Mouse (Mus musculus) MEL (cell line): ENCODE measurements around the gene Sct. TPM values are rescaled to one million over a fixed set of nuclear protein-coding genes. Genes with fewer than 3 reads are reported as not detected.

Source experiments
- DNase-seq: peaks from one replicate; pipeline ENCODE4 v3.0.0; 2011; ENCODE audit warnings: low read depth, low spot score
- H3K27ac ChIP-seq: 2 replicates; pipeline ENCODE4 v1.5.1; 2012; ENCODE audit warnings: low read depth, mild to moderate bottlenecking, control low read depth, low read length, moderate library complexity; ENCODE audit not compliant: control insufficient read depth
- H3K27me3 ChIP-seq, 2 experiments: fragments of 150-350 bp in 1 of 2; sonication (generic) in 1 of 2; 2 replicates each; pipeline ENCODE4 v1.6.1; 2012; ENCODE audit warnings: low read length in 2 of 2, mild to moderate bottlenecking in 2 of 2, improper control_type of control experiment in 1 of 2, moderate library complexity in 1 of 2; ENCODE audit not compliant: insufficient read depth in 2 of 2, control insufficient read depth in 1 of 2
- H3K36me3 ChIP-seq, 2 experiments: 2 replicates each; pipeline ENCODE4 v1.6.1; 2012 to 2014; ENCODE audit warnings: low read length in 2 of 2, improper control_type of control experiment in 1 of 2, inconsistent platforms in 1 of 2, mild to moderate bottlenecking in 1 of 2; ENCODE audit not compliant: insufficient read depth in 2 of 2, control insufficient read depth in 1 of 2
- H3K4me1 ChIP-seq, 2 experiments: fragments of 150-350 bp in 1 of 2; sonication (generic) in 1 of 2; 2 replicates each; pipeline ENCODE4 v1.6.1; 2012; ENCODE audit warnings: low read length in 2 of 2, improper control_type of control experiment in 1 of 2, mild to moderate bottlenecking in 1 of 2; ENCODE audit not compliant: insufficient read depth in 2 of 2, control insufficient read depth in 1 of 2
- H3K4me3 ChIP-seq, 2 experiments: fragments of 150-350 bp in 1 of 2; sonication (generic) in 1 of 2; 2 replicates each; pipeline ENCODE4 v1.5.1; 2012; ENCODE audit warnings: low read depth in 2 of 2, low read length in 2 of 2, mild to moderate bottlenecking in 2 of 2, moderate library complexity in 2 of 2, control low read depth in 1 of 2, improper control_type of control experiment in 1 of 2; ENCODE audit not compliant: control insufficient read depth in 1 of 2, insufficient read depth in 1 of 2
- H3K79me2 ChIP-seq: 2 replicates; pipeline ENCODE4 v1.6.1; 2012; ENCODE audit warnings: mild to moderate bottlenecking, low read length, moderate library complexity; ENCODE audit not compliant: control insufficient read depth, poor library complexity, insufficient read depth
- H3K9ac ChIP-seq: 2 replicates; pipeline ENCODE4 v1.6.1; 2012; ENCODE audit warnings: low read depth, mild to moderate bottlenecking, control low read depth, low read length, moderate library complexity; ENCODE audit not compliant: control insufficient read depth, poor library complexity, severe bottlenecking
- H3K9me3 ChIP-seq: fragments of 150-350 bp; sonication (generic); replicated peaks from 2 replicates; pipeline ENCODE4 v1.6.1; 2012; ENCODE audit warnings: mild to moderate bottlenecking, low read length, improper control_type of control experiment, moderate library complexity; ENCODE audit not compliant: insufficient read depth
- BHLHE40 ChIP-seq: IDR thresholded peaks from 2 replicates; pipeline ENCODE4 v1.6.1; 2012; ENCODE audit warnings: low read depth, mild to moderate bottlenecking, inconsistent platforms, low read length, improper control_type of control experiment, borderline replicate concordance
- CHD1 ChIP-seq: IDR thresholded peaks from 2 replicates; pipeline ENCODE4 v1.6.1; 2012; ENCODE audit warnings: low read depth, mild to moderate bottlenecking, inconsistent platforms, low read length, improper control_type of control experiment
- CHD2 ChIP-seq: IDR thresholded peaks from 2 replicates; pipeline ENCODE4 v1.6.1; 2011; ENCODE audit warnings: low read length, improper control_type of control experiment
- ELF1 ChIP-seq: IDR thresholded peaks from 2 replicates; pipeline ENCODE4 v1.6.1; 2014; ENCODE audit warnings: low read depth, mild to moderate bottlenecking, inconsistent platforms, low read length, improper control_type of control experiment, moderate library complexity
- EP300 ChIP-seq, 2 experiments: IDR thresholded peaks; 2 replicates each; pipeline ENCODE4 v1.6.1; 2011; ENCODE audit warnings: improper control_type of control experiment in 2 of 2, low read length in 2 of 2, low read depth in 1 of 2, mild to moderate bottlenecking in 1 of 2
- ETS1 ChIP-seq: IDR thresholded peaks from 2 replicates; pipeline ENCODE4 v1.6.1; 2012; ENCODE audit warnings: low read depth, mild to moderate bottlenecking, inconsistent platforms, low read length, improper control_type of control experiment, moderate library complexity
- HCFC1 ChIP-seq: IDR thresholded peaks from 2 replicates; pipeline ENCODE4 v1.6.1; 2012; ENCODE audit warnings: low read depth, mild to moderate bottlenecking, inconsistent platforms, low read length, improper control_type of control experiment, moderate library complexity
- KAT2A ChIP-seq: conservative IDR thresholded peaks from 2 replicates; pipeline ENCODE4 v1.6.1; 2012; ENCODE audit warnings: low read depth, low read length, improper control_type of control experiment, inconsistent platforms
- MAFK ChIP-seq: IDR thresholded peaks from 2 replicates; pipeline ENCODE4 v1.6.1; 2011; ENCODE audit warnings: low read depth, mild to moderate bottlenecking, low read length, improper control_type of control experiment, borderline replicate concordance
- MAX ChIP-seq: IDR thresholded peaks from 2 replicates; pipeline ENCODE4 v1.6.1; 2011; ENCODE audit warnings: low read length, improper control_type of control experiment
- MAZ ChIP-seq: IDR thresholded peaks from 2 replicates; pipeline ENCODE4 v1.6.1; 2012; ENCODE audit warnings: low read depth, mild to moderate bottlenecking, inconsistent platforms, low read length, improper control_type of control experiment
- MYB ChIP-seq: IDR thresholded peaks from 2 replicates; pipeline ENCODE4 v1.6.1; 2011; ENCODE audit warnings: mild to moderate bottlenecking, low read depth, low read length, improper control_type of control experiment
- NELFE ChIP-seq: IDR thresholded peaks from 2 replicates; pipeline ENCODE4 v1.6.1; 2011; ENCODE audit warnings: low read depth, low read length, improper control_type of control experiment
- NRF1 ChIP-seq: IDR thresholded peaks from 2 replicates; pipeline ENCODE4 v1.6.1; 2014; ENCODE audit warnings: low read depth, mild to moderate bottlenecking, inconsistent platforms, low read length, improper control_type of control experiment, moderate library complexity; ENCODE audit not compliant: poor library complexity, insufficient read depth, severe bottlenecking
- POLR2A ChIP-seq, 2 experiments: IDR thresholded peaks; 2 replicates each; pipeline ENCODE4 v1.6.1; 2011 to 2012; ENCODE audit warnings: low read length in 2 of 2, mild to moderate bottlenecking in 2 of 2, control low read depth in 1 of 2, improper control_type of control experiment in 1 of 2, low read depth in 1 of 2, moderate library complexity in 1 of 2; ENCODE audit not compliant: control insufficient read depth in 1 of 2, insufficient read depth in 1 of 2, poor library complexity in 1 of 2
- POLR2AphosphoS2 ChIP-seq: IDR thresholded peaks from 2 replicates; pipeline ENCODE4 v1.6.1; 2011; ENCODE audit warnings: low read length, improper control_type of control experiment
- POLR2AphosphoS5 ChIP-seq: IDR thresholded peaks from 2 replicates; pipeline ENCODE4 v1.6.1; 2012; ENCODE audit warnings: low read depth, borderline replicate concordance, mild to moderate bottlenecking, inconsistent platforms, low read length, moderate library complexity, mixed read lengths
- RAD21 ChIP-seq: IDR thresholded peaks from 2 replicates; pipeline ENCODE4 v1.6.1; 2011; ENCODE audit warnings: mild to moderate bottlenecking, low read depth, low read length, improper control_type of control experiment
- RCOR1 ChIP-seq: IDR thresholded peaks from 2 replicates; pipeline ENCODE4 v1.6.1; 2012; ENCODE audit warnings: low read depth, mild to moderate bottlenecking, inconsistent platforms, low read length, improper control_type of control experiment
- SIN3A ChIP-seq: IDR thresholded peaks from 2 replicates; pipeline ENCODE4 v1.6.1; 2012; ENCODE audit warnings: low read length, improper control_type of control experiment, inconsistent platforms
- SMC3 ChIP-seq: IDR thresholded peaks from 2 replicates; pipeline ENCODE4 v1.6.1; 2011; ENCODE audit warnings: low read depth, low read length, improper control_type of control experiment
- TCF12 ChIP-seq: IDR thresholded peaks from 2 replicates; pipeline ENCODE4 v1.6.1; 2014; ENCODE audit warnings: low read depth, mild to moderate bottlenecking, inconsistent platforms, low read length, improper control_type of control experiment, moderate library complexity
- USF2 ChIP-seq, 2 experiments: IDR thresholded peaks; 2 replicates each; pipeline ENCODE4 v1.6.1; 2011 to 2012; ENCODE audit warnings: improper control_type of control experiment in 2 of 2, low read length in 2 of 2, borderline replicate concordance in 1 of 2, inconsistent platforms in 1 of 2, low read depth in 1 of 2, mild to moderate bottlenecking in 1 of 2; ENCODE audit not compliant: insufficient read depth in 1 of 2
- ZMIZ1 ChIP-seq: IDR thresholded peaks from 2 replicates; pipeline ENCODE4 v1.6.1; 2012; ENCODE audit warnings: low read depth, mild to moderate bottlenecking, inconsistent platforms, low read length, improper control_type of control experiment, moderate library complexity
- polyA plus RNA-seq, 2 experiments: library from polyadenylated mRNA; stranded (reverse) in 1 of 2; unstranded in 1 of 2; fragments of >175 nt in 1 of 2; fragments of >200 nt in 1 of 2; gene quantifications; 2 replicates each; pipeline versions ENCODE4 v1.2.1 to v1.2.4; 2012; ENCODE audit warnings: low replicate concordance in 2 of 2, low read depth in 1 of 2; ENCODE audit not compliant: insufficient read length in 2 of 2, insufficient read depth in 1 of 2, missing spikeins in 1 of 2
- total RNA-seq: library from RNA; depleted of rRNA; stranded (reverse); fragments of 300-350 nt; gene quantifications from 2 replicates; pipeline ENCODE4 v1.2.3, GENCODE M21; 2012

The Sct gene
- total and polyA plus RNA-seq, 3 experiments, result not detected

- H3K9ac ChIP-seq, result no peak overlapping the region
- H3K4me3 ChIP-seq, result no peak overlapping the region
- H3K36me3 ChIP-seq, result no peaks in the 10 kb centered on the region
- no peaks in the 10 kb centered on the region for H3K9me3 ChIP-seq
- TF ChIP-seq POLR2AphosphoS5, result no peak
- no peak for TF ChIP-seq NRF1
- TF ChIP-seq ETS1, result no peak
- no peak for TF ChIP-seq SMC3
- DNase-seq, result no peak
- H3K4me1 ChIP-seq, result no peaks in the 10 kb centered on the region
- no peaks in the 10 kb centered on the region for H3K79me2 ChIP-seq
- H3K27ac ChIP-seq, result no peak overlapping the region
- H3K27me3 ChIP-seq, result no peaks in the 10 kb centered on the region
Observed at GRCm38 (mm10) chr7:141288042-141288441, 9.1 kb upstream of the Sct start.

GRCm38 (mm10) chr7:141282756-141283155, 3.8 kb upstream of the Sct start:
- Histone ChIP-seq H3K4me3 (no peak overlapping the region), H3K79me2 (no peaks in the 10 kb centered on the region), H3K27ac (no peak overlapping the region), H3K9me3 (no peaks in the 10 kb centered on the region), H3K4me1 (no peaks in the 10 kb centered on the region), H3K27me3 (no peaks in the 10 kb centered on the region), H3K9ac (no peak overlapping the region), H3K36me3 (no peaks in the 10 kb centered on the region)
- no peak for DNase-seq
- TF ChIP-seq NRF1 (no peak), BHLHE40 (no peak), RCOR1 (no peak), POLR2A (IDR thresholded peaks at IDR 0.05; ENCODE audit: control insufficient read depth in 1 of 2, insufficient read depth in 1 of 2, low read depth in 1 of 2, low read length in 2 of 2, poor library complexity in 1 of 2) (no peak), CHD1 (no peak)

GRCm38 (mm10) chr7:141281442-141281841, 2.5 kb upstream of the Sct start:
- H3K79me2 ChIP-seq, result no peaks in the 10 kb centered on the region
- no peak for DNase-seq
- no peak overlapping the region for H3K9ac ChIP-seq
- no peak for TF ChIP-seq MAX
- no peak for TF ChIP-seq ELF1
- no peak for TF ChIP-seq MAZ
- no peak for TF ChIP-seq CHD2
- TF ChIP-seq SMC3, result no peak
- TF ChIP-seq NELFE, result no peak
- TF ChIP-seq USF2 (IDR thresholded peaks at IDR 0.05; ENCODE audit: borderline replicate concordance in 1 of 2, insufficient read depth in 1 of 2, low read depth in 1 of 2, low read length in 2 of 2), result no peak
- TF ChIP-seq MYB, result no peak
- no peak for TF ChIP-seq MAFK
- TF ChIP-seq CHD1, result no peak
- TF ChIP-seq EP300 (IDR thresholded peaks at IDR 0.05; ENCODE audit: low read depth in 1 of 2, low read length in 2 of 2), result no peak
- TF ChIP-seq POLR2AphosphoS2, result no peak
- no peak for TF ChIP-seq HCFC1
- TF ChIP-seq SIN3A, result no peak
- no peak for TF ChIP-seq TCF12
- no peak for TF ChIP-seq KAT2A
- TF ChIP-seq ZMIZ1, result no peak
- TF ChIP-seq RAD21, result no peak
- H3K27me3 ChIP-seq, result no peaks in the 10 kb centered on the region
- no peaks in the 10 kb centered on the region for H3K4me1 ChIP-seq
- no peaks in the 10 kb centered on the region for H3K9me3 ChIP-seq
- H3K4me3 ChIP-seq, result no peak overlapping the region
- H3K27ac ChIP-seq, result no peak overlapping the region
- H3K36me3 ChIP-seq, result no peaks in the 10 kb centered on the region
